Mouse (Mus musculus): ENCODE data around the gene Alpl. TPM values are rescaled to one million over a fixed set of nuclear protein-coding genes. Genes with fewer than 3 reads are reported as not detected.

Gene Alpl
- polyA plus RNA-seq, 1 experiment: 70.2 TPM

Other genes starting within 250 kb of the Alpl start
- 1.4 TPM in 1 of 2 replicates, not detected in the other for gene Ldlrad2, start 221.8 kb downstream of the Alpl start, polyA plus RNA-seq (2012; rRNA removed)
- 68.5 and 70.7 TPM in 2 replicates for gene Usp48, start 202.6 kb downstream of the Alpl start, polyA plus RNA-seq (2012; rRNA removed)
- gene Rap1gap, start 131.7 kb downstream of the Alpl start, polyA plus RNA-seq (2012; rRNA removed): 6.5 and 8.7 TPM in 2 replicates
- gene Ece1, start 65.9 kb upstream of the Alpl start, polyA plus RNA-seq (2012; rRNA removed): 21.3 and 39.5 TPM in 2 replicates
- 40.9 and 47.4 TPM in 2 replicates for gene Eif4g3, start 196.6 kb upstream of the Alpl start, polyA plus RNA-seq (2012; rRNA removed)